Mouse (Mus musculus): ENCODE measurements around the gene Cep85l. TPM values are rescaled to one million over a fixed set of nuclear protein-coding genes. Genes with fewer than 3 reads are reported as not detected.

Cep85l gene
- polyA plus RNA-seq, 1 experiment from 2014 or later, result 5.4 TPM

- no peak overlapping the region for H3K4me3 ChIP-seq (ENCODE audit: low read depth, low read length)
- H3K27ac ChIP-seq (ENCODE audit: low read depth), result no peak overlapping the region
- peaks cover 9% of the 10 kb centered on the region for H3K4me1 ChIP-seq (ENCODE audit: insufficient read depth)
- no peak for ATAC-seq
- no peaks in the 10 kb centered on the region for H3K9me3 ChIP-seq (ENCODE audit: low read length)
- H3K36me3 ChIP-seq (replicated peaks; ENCODE audit: insufficient read depth, low read length), result peaks cover 6% of the 10 kb centered on the region; the same call in 1 of the 2 replicates
- no peak overlapping the region for H3K4me2 ChIP-seq (ENCODE audit: low read depth, low read length)
- no peak for DNase-seq
- H3K27me3 ChIP-seq (ENCODE audit: insufficient read depth, low read length), result no peaks in the 10 kb centered on the region
- 75% methylated on average over 2 of the region's 2 CpGs for WGBS (ENCODE audit: insufficient replicate concordance)
- no peak overlapping the region for H3K9ac ChIP-seq (replicated peaks)
- TF ChIP-seq CTCF (IDR thresholded peaks at IDR 0.05; ENCODE audit: low read depth) (no peak), EP300 (IDR thresholded peaks at IDR 0.05; ENCODE audit: low read depth) (no peak)
Observed at GRCm38 (mm10) chr10:53339045-53339444, 40.7 kb downstream of the Cep85l start.

GRCm38 (mm10) chr10:53337162-53337923 is 42.4 kb downstream of the Cep85l start, which contains the start of gene Pln:
Pln (plus strand) TSS chr10:53337667.
- no peak for TF ChIP-seq EP300 (IDR thresholded peaks at IDR 0.05; ENCODE audit: low read depth)
- TF ChIP-seq CTCF (IDR thresholded peaks at IDR 0.05; ENCODE audit: low read depth), result no peak
- Histone ChIP-seq H3K4me3 (ENCODE audit: low read depth, low read length) (no peak within 1 kb of the TSS), H3K9me3 (ENCODE audit: low read length) (no peaks in the 10 kb centered on the region), H3K27ac (ENCODE audit: low read depth) (peak within 1 kb of the TSS; percentile 48; the same call in 1 of the 2 replicates), H3K36me3 (replicated peaks; ENCODE audit: insufficient read depth, low read length) (0 out of 2 replicates have a peak, but pooled peaks cover 2% of the 10 kb centered on the region), H3K9ac (replicated peaks) (no peak within 1 kb of the TSS), H3K27me3 (ENCODE audit: insufficient read depth, low read length) (no peaks in the 10 kb centered on the region), H3K4me1 (ENCODE audit: insufficient read depth) (peaks cover 14% of the 10 kb centered on the region), H3K4me2 (ENCODE audit: low read depth, low read length) (peak within 1 kb of the TSS; percentile 44; the same call in 1 of the 2 replicates)
- DNase-seq (no peak), ATAC-seq (no peak)
- WGBS (ENCODE audit: insufficient replicate concordance), result 78% methylated on average over 6 of the region's 6 CpGs

GRCm38 (mm10) chr10:53335974-53336373 is 43.8 kb downstream of the Cep85l start:
- ATAC-seq (peak; percentile 76), DNase-seq (no peak)
- H3K9me3 ChIP-seq (ENCODE audit: low read length), result no peaks in the 10 kb centered on the region
- WGBS (ENCODE audit: insufficient replicate concordance), result 49% methylated on average over 3 of the region's 3 CpGs
- TF ChIP-seq EP300 (IDR thresholded peaks at IDR 0.05; ENCODE audit: low read depth), result peak; percentile 96
- TF ChIP-seq CTCF (IDR thresholded peaks at IDR 0.05; ENCODE audit: low read depth), result no peak
- no peak overlapping the region for H3K4me3 ChIP-seq (ENCODE audit: low read depth, low read length)
- H3K27ac ChIP-seq (ENCODE audit: low read depth), result peak overlapping the region; percentile 48
- 0 out of 2 replicates have a peak, but pooled peaks cover 2% of the 10 kb centered on the region for H3K36me3 ChIP-seq (replicated peaks; ENCODE audit: insufficient read depth, low read length)
- no peak overlapping the region for H3K9ac ChIP-seq (replicated peaks)
- H3K27me3 ChIP-seq (ENCODE audit: insufficient read depth, low read length), result no peaks in the 10 kb centered on the region
- peaks cover 14% of the 10 kb centered on the region for H3K4me1 ChIP-seq (ENCODE audit: insufficient read depth)
- peak overlapping the region; percentile 44 for H3K4me2 ChIP-seq (ENCODE audit: low read depth, low read length)

DNA sequence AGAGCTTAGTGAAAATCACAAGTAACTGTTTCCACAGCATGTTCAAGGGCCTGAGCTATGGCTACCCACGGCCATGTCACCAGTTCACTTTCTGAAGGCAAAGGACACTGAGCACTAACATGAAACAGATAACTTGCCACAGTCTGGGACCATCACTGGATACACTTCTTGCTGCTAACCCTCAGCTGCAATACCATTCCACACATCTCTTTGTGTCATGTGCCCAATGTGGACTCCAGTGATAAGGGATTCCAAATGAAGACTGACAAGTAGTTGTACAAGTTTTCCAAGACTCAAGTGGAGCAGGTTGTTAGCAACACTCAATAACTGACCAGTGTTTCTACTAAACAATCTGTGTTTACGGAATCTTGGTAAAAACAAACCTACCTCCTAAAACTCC is 44.5 kb downstream of the Cep85l start:
- H3K4me1 ChIP-seq (ENCODE audit: insufficient read depth), result peaks cover 14% of the 10 kb centered on the region
- H3K9ac ChIP-seq (replicated peaks), result no peak overlapping the region
- H3K4me2 ChIP-seq (ENCODE audit: low read depth, low read length), result peak overlapping the region; percentile 44
- H3K9me3 ChIP-seq (ENCODE audit: low read length), result no peaks in the 10 kb centered on the region
- H3K27me3 ChIP-seq (ENCODE audit: insufficient read depth, low read length), result no peaks in the 10 kb centered on the region
- WGBS (ENCODE audit: insufficient replicate concordance), result 61% methylated on average over 2 of the region's 2 CpGs
- H3K27ac ChIP-seq (ENCODE audit: low read depth), result peak overlapping the region; percentile 48; the same call in 1 of the 2 replicates
- H3K36me3 ChIP-seq (replicated peaks; ENCODE audit: insufficient read depth, low read length), result 0 out of 2 replicates have a peak, but pooled peaks cover 2% of the 10 kb centered on the region
- ATAC-seq (peak; percentile 81), DNase-seq (no peak)
- H3K4me3 ChIP-seq (ENCODE audit: low read depth, low read length), result no peak overlapping the region
- no peak for TF ChIP-seq CTCF (IDR thresholded peaks at IDR 0.05; ENCODE audit: low read depth)
- peak; percentile 78 for TF ChIP-seq EP300 (IDR thresholded peaks at IDR 0.05; ENCODE audit: low read depth)

DNA sequence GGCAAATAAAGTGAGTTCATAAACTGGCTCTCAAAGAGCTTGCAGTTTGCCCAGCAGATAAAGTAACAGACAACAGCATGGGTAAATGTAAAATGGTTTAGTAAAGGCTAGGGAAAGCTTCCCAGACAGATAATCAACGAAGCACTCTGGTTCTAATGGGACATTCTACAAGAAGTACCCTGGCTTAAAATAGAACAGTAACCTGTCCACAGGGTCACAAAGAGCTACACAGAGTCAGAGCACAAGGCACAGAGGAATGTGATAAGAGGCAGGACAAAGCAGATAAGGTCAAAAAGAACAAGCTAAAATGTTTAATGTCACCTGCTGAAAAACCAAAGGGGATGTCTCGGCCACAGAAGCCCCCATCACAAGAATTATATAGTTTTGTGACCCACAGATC is 47.0 kb downstream of the Cep85l start:
- H3K27ac ChIP-seq (ENCODE audit: low read depth), result no peak overlapping the region
- no peak for TF ChIP-seq EP300 (IDR thresholded peaks at IDR 0.05; ENCODE audit: low read depth)
- no peak for TF ChIP-seq CTCF (IDR thresholded peaks at IDR 0.05; ENCODE audit: low read depth)
- no peak overlapping the region for H3K9ac ChIP-seq (replicated peaks)
- 0 out of 2 replicates have a peak, but pooled peaks cover 2% of the 10 kb centered on the region for H3K36me3 ChIP-seq (replicated peaks; ENCODE audit: insufficient read depth, low read length)
- H3K27me3 ChIP-seq (ENCODE audit: insufficient read depth, low read length), result no peaks in the 10 kb centered on the region
- no peak for ATAC-seq
- WGBS (ENCODE audit: insufficient replicate concordance), result 29% methylated on average over 2 of the region's 2 CpGs
- no peaks in the 10 kb centered on the region for H3K9me3 ChIP-seq (ENCODE audit: low read length)
- DNase-seq, result no peak
- peaks cover 14% of the 10 kb centered on the region for H3K4me1 ChIP-seq (ENCODE audit: insufficient read depth)
- H3K4me3 ChIP-seq (ENCODE audit: low read depth, low read length), result no peak overlapping the region
- H3K4me2 ChIP-seq (ENCODE audit: low read depth, low read length), result no peak overlapping the region

- WGBS (ENCODE audit: insufficient replicate concordance), result 68% methylated on average over 3 of the region's 3 CpGs
- Histone ChIP-seq H3K9me3 (ENCODE audit: low read length) (no peaks in the 10 kb centered on the region), H3K36me3 (replicated peaks; ENCODE audit: insufficient read depth, low read length) (no peaks in the 10 kb centered on the region; the same call in 1 of the 2 replicates), H3K4me1 (ENCODE audit: insufficient read depth) (peaks cover 11% of the 10 kb centered on the region; the same call in 1 of the 2 replicates), H3K4me3 (ENCODE audit: low read depth, low read length) (no peak overlapping the region), H3K27ac (ENCODE audit: low read depth) (no peak overlapping the region), H3K9ac (replicated peaks) (no peak overlapping the region), H3K27me3 (ENCODE audit: insufficient read depth, low read length) (no peaks in the 10 kb centered on the region), H3K4me2 (ENCODE audit: low read depth, low read length) (no peak overlapping the region)
- DNase-seq, result no peak
- ATAC-seq, result no peak
- TF ChIP-seq EP300 (IDR thresholded peaks at IDR 0.05; ENCODE audit: low read depth) (no peak), CTCF (IDR thresholded peaks at IDR 0.05; ENCODE audit: low read depth) (no peak)
Observed at GRCm38 (mm10) chr10:53329257-53329656, 50.5 kb downstream of the Cep85l start.

All from liver, postnatal 0 days (tissue).